Mouse (Mus musculus) cortical plate, adult 2 months (tissue): Measurements from ENCODE around the gene Acnat1. TPM values are rescaled to one million over a fixed set of nuclear protein-coding genes. Genes with fewer than 3 reads are reported as not detected.
"Not testable (repeated sequence)": the region's sequence is repeated elsewhere in the genome, so short reads cannot be mapped to it uniquely, and the experiment has no call there.

Source experiments
- H3K27ac ChIP-seq: fragments of 200-500 bp; 2 replicates; pipeline ENCODE4 v1.5.1; 2012; ENCODE audit warnings: low read length, control low read depth, inconsistent platforms; ENCODE audit not compliant: insufficient read depth
- H3K4me1 ChIP-seq: fragments of 200-500 bp; 2 replicates; pipeline ENCODE4 v1.6.1; 2011; ENCODE audit warnings: low read length; ENCODE audit not compliant: control insufficient read depth, insufficient read depth
- H3K4me3 ChIP-seq: fragments of 200-500 bp; 2 replicates; pipeline ENCODE4 v1.5.1; 2011; ENCODE audit warnings: mild to moderate bottlenecking, low read length, control low read depth; ENCODE audit not compliant: insufficient read depth
- CTCF ChIP-seq: fragments of 200-500 bp; IDR thresholded peaks from 2 replicates; pipeline ENCODE4 v1.5.1; 2011; ENCODE audit warnings: mild to moderate bottlenecking, control low read depth, low read length; ENCODE audit not compliant: insufficient read depth; ENCODE audit errors: extremely low read depth
- POLR2A ChIP-seq: fragments of 200-500 bp; IDR thresholded peaks from 2 replicates; pipeline ENCODE4 v1.6.1; 2011; ENCODE audit warnings: mild to moderate bottlenecking, low read length, control low read depth; ENCODE audit not compliant: insufficient read depth; ENCODE audit errors: extremely low read depth
- polyA plus RNA-seq: library from polyadenylated mRNA; depleted of rRNA; stranded (reverse); fragments of >200 nt; gene quantifications from 2 replicates; pipeline ENCODE4 v1.2.3, GENCODE M21; 2012; rRNA removed

Gene Acnat1
- polyA plus RNA-seq, 1 experiment: 0.15 TPM

DNA sequence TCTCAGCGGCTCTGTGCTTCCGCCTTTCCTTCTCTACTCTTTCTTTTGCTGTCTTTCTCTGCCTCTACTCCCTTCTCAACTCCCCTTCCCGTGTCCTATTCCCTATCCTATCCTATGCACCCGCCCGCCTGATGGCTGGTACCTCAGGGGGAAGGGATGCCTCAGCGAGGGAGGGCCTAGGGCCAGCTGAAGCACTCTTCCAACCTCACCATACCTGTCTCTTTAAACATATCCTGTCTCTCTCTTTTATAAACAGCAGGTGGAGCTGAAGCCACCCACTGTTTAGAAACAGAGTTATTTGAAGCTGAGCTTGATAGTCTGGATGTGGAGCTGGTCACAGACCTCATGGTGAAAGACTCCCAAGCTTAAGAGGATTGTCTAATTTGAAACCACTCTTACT lies 6.4 kb downstream of the Acnat1 start:
- H3K4me1 ChIP-seq: no peaks in the 10 kb centered on the region
- H3K4me3 ChIP-seq: no peak overlapping the region
- no peak overlapping the region for H3K27ac ChIP-seq
- TF ChIP-seq POLR2A (no peak), CTCF (no peak)

DNA sequence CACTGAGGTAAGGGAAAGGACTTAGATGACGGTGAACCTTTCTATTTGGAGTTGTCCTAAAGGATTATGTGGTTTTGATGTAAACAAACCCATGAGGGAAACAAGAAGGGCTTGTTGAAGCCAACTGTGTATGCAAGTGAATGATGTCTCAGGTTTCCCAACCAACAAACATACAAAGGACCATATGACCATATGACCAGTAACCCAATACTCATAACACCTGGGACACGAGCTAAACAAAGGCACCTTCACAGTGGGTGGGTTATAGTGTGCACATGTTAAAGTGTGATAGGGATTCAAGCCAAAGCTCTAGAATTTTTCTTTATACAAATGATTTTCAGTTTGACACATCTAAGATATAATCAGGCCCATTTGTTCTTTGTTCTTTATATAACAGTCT lies 17.5 kb downstream of the Acnat1 start:
- no peaks in the 10 kb centered on the region for H3K4me1 ChIP-seq

DNA sequence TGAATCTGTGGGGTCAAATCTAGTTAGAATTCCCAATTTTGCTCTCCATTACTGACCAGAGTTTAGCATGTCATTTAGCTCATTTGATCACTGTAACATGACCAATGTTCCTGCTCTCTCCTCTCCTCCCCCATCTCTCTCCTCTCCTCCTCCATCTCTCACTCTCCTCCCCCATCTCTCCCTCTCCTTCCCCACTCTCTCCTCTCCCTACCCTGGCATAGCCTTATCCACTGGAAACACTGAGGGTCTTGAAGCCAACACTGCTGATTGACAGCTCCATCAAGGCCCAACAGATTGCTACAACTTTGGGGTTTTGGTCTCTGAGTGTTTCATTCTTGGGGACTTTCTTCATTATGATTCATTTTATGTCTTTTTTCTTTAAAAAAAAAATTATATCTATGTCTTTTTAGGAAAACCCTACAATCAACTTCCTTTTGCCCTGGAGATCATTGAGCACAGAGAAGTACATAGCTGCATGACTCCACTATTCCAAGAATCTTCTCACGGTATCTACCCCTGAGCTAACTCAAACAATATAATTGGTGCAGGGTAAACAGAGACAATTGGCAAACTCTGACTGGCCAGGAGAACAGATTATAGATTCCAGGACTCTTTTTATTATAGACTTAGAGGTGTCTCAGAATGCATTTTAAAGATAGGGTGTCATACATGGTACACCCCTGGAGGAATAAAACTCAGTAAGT lies 21.7 kb downstream of the Acnat1 start:
- no peak overlapping the region for H3K4me3 ChIP-seq
- TF ChIP-seq POLR2A (no peak), CTCF (no peak)
- no peak overlapping the region for H3K27ac ChIP-seq
- no peaks in the 10 kb centered on the region for H3K4me1 ChIP-seq

More for the DNA sequence above, 17.5 kb downstream of the Acnat1 start:
- Histone ChIP-seq H3K4me3 (no peak overlapping the region), H3K27ac (no peak overlapping the region)
- TF ChIP-seq CTCF (no peak), POLR2A (no peak)

DNA sequence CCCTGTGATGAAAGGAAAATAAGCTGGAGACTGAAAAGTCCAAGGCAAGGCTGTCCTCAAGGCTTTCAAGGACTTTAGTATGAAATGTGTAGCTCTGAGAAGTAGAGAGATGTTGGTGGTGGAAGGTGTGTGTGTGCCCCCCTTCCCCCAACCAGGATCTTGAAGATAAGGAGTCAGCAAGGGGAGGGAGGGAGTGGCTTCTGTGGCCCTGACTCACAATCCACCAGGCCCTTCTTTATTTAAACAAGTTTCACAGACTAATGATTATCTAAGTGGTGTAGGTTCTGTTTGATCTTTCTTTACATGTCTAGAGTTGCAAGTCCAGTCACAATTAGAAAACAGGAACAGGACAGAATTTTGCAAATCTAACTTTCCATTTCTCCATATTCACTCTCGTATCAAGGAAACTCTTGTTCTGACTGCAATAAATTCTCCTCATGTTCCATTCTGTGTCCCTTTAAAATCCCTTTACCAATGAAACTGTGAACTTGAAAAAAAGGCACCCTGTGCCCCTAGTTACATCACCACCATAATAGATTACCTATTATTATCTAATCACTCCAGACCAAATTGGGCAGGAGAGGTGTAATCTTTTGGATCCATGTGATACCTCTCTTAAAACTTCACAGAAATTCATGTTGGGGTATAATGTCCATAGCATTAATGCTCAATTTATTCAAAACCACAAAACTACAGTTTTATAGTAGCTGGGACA lies 22.4 kb downstream of the Acnat1 start:
- not testable (repeated sequence) for H3K27ac ChIP-seq, H3K4me3 ChIP-seq, H3K4me1 ChIP-seq

DNA sequence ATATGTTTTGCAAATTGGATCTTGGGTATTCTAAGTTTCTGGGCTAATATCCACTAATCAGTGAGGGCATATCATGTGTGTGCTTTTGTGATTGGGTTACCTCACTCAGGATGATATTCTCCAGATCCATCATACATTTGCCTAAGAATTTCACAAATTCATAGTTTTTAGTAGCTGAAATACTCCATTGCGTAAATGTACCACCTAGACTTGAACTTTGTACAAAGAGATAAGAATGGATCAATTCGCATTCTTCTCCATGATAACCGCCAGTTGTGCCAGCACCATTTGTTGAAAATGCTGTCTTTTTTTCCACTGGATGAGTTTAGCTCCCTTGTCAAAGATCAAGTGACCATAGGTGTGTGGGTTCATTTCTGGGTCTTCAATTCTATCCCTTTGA lies 36.7 kb downstream of the Acnat1 start:
- H3K4me1 ChIP-seq, H3K4me3 ChIP-seq, H3K27ac ChIP-seq: not testable (repeated sequence)

DNA sequence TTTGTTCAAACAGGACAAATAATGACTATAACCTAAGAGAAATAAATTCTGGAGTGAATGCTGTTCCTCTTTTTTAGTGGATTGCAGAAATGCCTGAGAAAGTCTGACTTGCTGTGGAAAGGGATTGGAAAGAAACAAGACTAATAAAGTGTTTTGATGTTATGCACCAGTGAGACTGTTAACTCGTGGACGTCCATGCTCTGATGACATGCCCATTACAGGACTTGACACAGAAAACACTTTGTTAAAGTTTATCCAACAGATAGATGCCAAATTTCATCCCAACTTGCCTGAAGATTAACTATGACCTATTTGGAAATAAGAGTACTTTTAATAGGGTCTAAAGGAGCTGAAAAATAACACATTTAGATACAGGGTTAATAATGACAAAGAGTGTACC lies 63.6 kb downstream of the Acnat1 start:
- H3K4me1 ChIP-seq, H3K27ac ChIP-seq: not testable (repeated sequence)

DNA sequence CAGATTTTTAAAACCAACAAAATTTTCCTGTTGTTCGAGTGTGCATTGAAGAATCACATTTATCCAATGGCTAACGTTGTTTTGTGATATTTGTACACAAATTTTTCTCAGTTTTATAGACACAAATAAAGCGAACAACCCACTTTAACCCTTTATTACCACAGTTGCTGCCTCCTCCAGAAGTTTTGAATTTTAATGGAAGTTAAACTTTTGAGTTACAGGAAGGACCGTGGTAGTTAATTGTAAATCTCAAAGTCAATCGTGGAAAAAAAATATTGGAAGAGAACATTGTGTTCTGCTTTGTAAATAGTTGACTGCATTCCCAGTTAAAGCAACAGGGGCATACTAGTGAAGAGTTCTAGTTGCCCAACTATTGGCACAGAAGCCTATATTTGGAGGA lies 65.8 kb downstream of the Acnat1 start, which contains the start of gene Acnat2:
Acnat2 (minus strand) TSS at position 195 of the 400 bp plus-strand sequence.
- H3K27ac ChIP-seq, H3K4me3 ChIP-seq, H3K4me1 ChIP-seq: not testable (repeated sequence)

More for the DNA sequence above, 63.6 kb downstream of the Acnat1 start:
- H3K4me3 ChIP-seq: not testable (repeated sequence)

Other genes starting within 250 kb of the Acnat1 start
- gene Acnat2, start 65.8 kb downstream of the Acnat1 start, polyA plus RNA-seq: not detected in 2 replicates
- 0.13 and 0.23 TPM in 2 replicates for gene Baat, start 32.6 kb upstream of the Acnat1 start, polyA plus RNA-seq
- gene Mrpl50, start 47.2 kb upstream of the Acnat1 start, polyA plus RNA-seq: 17.3 TPM in 2 replicates
- gene Zfp189, start 47.3 kb upstream of the Acnat1 start, polyA plus RNA-seq: 3.3 and 4.1 TPM in 2 replicates
- gene Aldob, start 75.6 kb upstream of the Acnat1 start, polyA plus RNA-seq: 4.3 and 5.7 TPM in 2 replicates
- 76.4 and 78.4 TPM in 2 replicates for gene Tmem246, start 124.0 kb upstream of the Acnat1 start, polyA plus RNA-seq
- gene Rnf20, start 158.1 kb upstream of the Acnat1 start, polyA plus RNA-seq: 67.1 and 67.7 TPM in 2 replicates
- gene Ppp3r2, start 208.1 kb upstream of the Acnat1 start, polyA plus RNA-seq: 0.26 and 0.33 TPM in 2 replicates